Mouse (Mus musculus): ENCODE results near the gene Adamts8.

GRCm38 (mm10) chr9:30918466-30919356 lies 23.7 kb upstream of the Adamts8 start:
- TF ChIP-seq CTCF (IDR thresholded peaks at IDR 0.05) (no peak), EP300 (IDR thresholded peaks at IDR 0.05) (no peak)
